Mouse (Mus musculus): Measurements from ENCODE around the gene Ipmk.

GRCm38 (mm10) chr10:71426740-71427139 is 79.2 kb downstream of the Ipmk start:
- TF ChIP-seq CTCF (conservative IDR thresholded peaks at IDR 0.05; ENCODE audit: insufficient read depth, insufficient read length, low read depth, low read length), result no peak
- TF ChIP-seq POLR2A (IDR thresholded peaks at IDR 0.05; ENCODE audit: low read depth, low read length), result no peak
